ENCODE assay signal across 9 mouse cellular contexts in the genomic region with DNA sequence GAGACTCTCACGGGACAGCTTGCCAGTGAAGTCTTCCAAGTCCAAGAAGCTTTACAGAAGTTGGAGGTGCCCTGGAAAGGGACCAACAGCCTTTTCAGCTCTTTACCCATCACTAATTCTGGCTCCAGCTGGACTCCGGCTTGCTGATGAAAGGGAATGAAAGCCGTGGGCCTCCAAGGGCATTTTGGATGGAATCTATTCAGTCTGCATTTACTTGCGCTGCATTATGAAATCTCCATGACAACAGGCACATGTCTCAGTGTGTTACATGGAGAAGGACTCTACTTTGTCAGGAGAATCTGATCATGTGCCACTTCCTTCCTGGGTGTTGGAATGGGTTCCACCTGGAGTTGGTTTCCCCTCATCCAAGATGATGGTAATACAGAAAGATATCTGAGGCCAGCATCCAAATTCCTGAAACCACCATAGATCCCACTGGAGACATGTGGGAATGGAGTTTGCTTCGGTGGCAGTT.
DNase-seq lines count a peak whose midpoint lies in the region; ATAC-seq and TF ChIP-seq lines count a peak whose summit lies in the region.
"Had no signal": no experiment of that assay in that cellular context is flagged by ENCODE, and none has a peak within 500 bp of the region (broad histone marks: within the 10 kb centered on the region; RNA-seq: fewer than 3 reads in every experiment).

No protein-coding gene starts in this region.

- H3K27ac ChIP-seq in lung, embryonic 14.5 days (ENCODE audit: low read depth): no peak overlapping the region
- H3K27ac ChIP-seq in hindbrain, embryonic 13.5 days: peak overlapping the region; percentile 36; the same call in 1 of the 2 replicates
- H3K27ac ChIP-seq in gastrocnemius, adult 2 months: no peak overlapping the region
- H3K27ac ChIP-seq: limb, embryonic 13.5 days had no signal

- peak; percentile 66; the same call in 1 of the 2 replicates for ATAC-seq in lung, embryonic 14.5 days (ENCODE audit: insufficient read depth)
- peak; percentile 84 for ATAC-seq in hindbrain, embryonic 13.5 days (ENCODE audit: low FRiP score)
- ATAC-seq in granulocyte monocyte progenitor cell, adult 5-6 weeks (replicated peaks; ENCODE audit: poor library complexity, severe bottlenecking): no peak

- no peak overlapping the region for H3K4me2 ChIP-seq in lung, embryonic 14.5 days
- no peak overlapping the region for H3K4me2 ChIP-seq in hindbrain, embryonic 13.5 days
- H3K4me2 ChIP-seq: limb, embryonic 13.5 days had no signal

- 53% methylated on average over 5 of the region's 5 CpGs for WGBS in lung, embryonic 14.5 days
- WGBS in lung, adult 2 months: 63% methylated on average over 5 of the region's 5 CpGs
- 35% methylated on average over 5 of the region's 5 CpGs for WGBS in hindbrain, embryonic 13.5 days

- peak; percentile 73 for DNase-seq in lung, embryonic 14.5 days
- DNase-seq in lung, adult 2 months: no peak
- peak; percentile 48 for DNase-seq in lung, postnatal 14 days
- DNase-seq in right cerebral cortex, postnatal 4 days: peak; percentile 43
- no peak for DNase-seq in thymus, postnatal 0 days (ENCODE audit: low spot score)
- no peak for DNase-seq in gastrocnemius, adult 2 months

- intact Hi-C loops in gastrocnemius, adult 2 months (cut with DNase I): no loop called here

- H3K36me3 ChIP-seq in lung, embryonic 14.5 days (ENCODE audit: insufficient read depth): no peaks in the 10 kb centered on the region
- no peaks in the 10 kb centered on the region for H3K36me3 ChIP-seq in hindbrain, embryonic 13.5 days
- H3K36me3 ChIP-seq: limb, embryonic 13.5 days had no signal

- H3K9me3 ChIP-seq in lung, embryonic 14.5 days (ENCODE audit: low read depth, low read length): no peaks in the 10 kb centered on the region
- H3K9me3 ChIP-seq in hindbrain, embryonic 13.5 days: no peaks in the 10 kb centered on the region
- H3K9me3 ChIP-seq: limb, embryonic 13.5 days had no signal

- H3K9ac ChIP-seq in lung, embryonic 14.5 days: no peak overlapping the region
- no peak overlapping the region for H3K9ac ChIP-seq in hindbrain, embryonic 13.5 days
- H3K9ac ChIP-seq: limb, embryonic 13.5 days had no signal

- TF ChIP-seq CTCF in lung, embryonic 14.5 days (IDR thresholded peaks at IDR 0.05; ENCODE audit: low read depth): no peak
- no peak for TF ChIP-seq CTCF in lung, adult 2 months (IDR thresholded peaks at IDR 0.05; ENCODE audit: insufficient read depth, low read length)
- TF ChIP-seq CTCF in gastrocnemius, adult 2 months (IDR thresholded peaks at IDR 0.05): no peak

- H3K27me3 ChIP-seq in lung, embryonic 14.5 days (ENCODE audit: insufficient read depth, low read length): no peaks in the 10 kb centered on the region
- no peaks in the 10 kb centered on the region for H3K27me3 ChIP-seq in hindbrain, embryonic 13.5 days
- H3K27me3 ChIP-seq: limb, embryonic 13.5 days had no signal

- TF ChIP-seq POLR2A in lung, adult 2 months (IDR thresholded peaks at IDR 0.05; ENCODE audit: borderline replicate concordance, extremely low read depth, low read depth, low read length): no peak

- 0 out of 2 replicates have a peak, but pooled peaks cover 2% of the 10 kb centered on the region for H3K4me1 ChIP-seq in lung, embryonic 14.5 days (ENCODE audit: insufficient read depth)
- H3K4me1 ChIP-seq in lung, adult 2 months (ENCODE audit: control insufficient read depth, insufficient read depth, low read length): no peaks in the 10 kb centered on the region; the same call in 1 of the 2 replicates
- H3K4me1 ChIP-seq in hindbrain, embryonic 13.5 days (replicated peaks): peaks cover 7% of the 10 kb centered on the region; the same call in 1 of the 2 replicates
- H3K4me1 ChIP-seq: limb, embryonic 13.5 days had no signal

- no peak overlapping the region for H3K4me3 ChIP-seq in lung, embryonic 14.5 days (ENCODE audit: low read depth, low read length)
- H3K4me3 ChIP-seq in lung, adult 2 months (replicated peaks; ENCODE audit: extremely low read depth, low read depth, low read length): no peak overlapping the region
- no peak overlapping the region for H3K4me3 ChIP-seq in hindbrain, embryonic 13.5 days
- no peak overlapping the region for H3K4me3 ChIP-seq in gastrocnemius, adult 2 months
- H3K4me3 ChIP-seq: limb, embryonic 13.5 days had no signal

Comparison
In these comparisons a context has a peak if more than half of its experiments do, and no peak if none do; other contexts are left out.
1. DNase-seq: peak in lung, embryonic 14.5 days (single experiment), lung, postnatal 14 days (single experiment) and right cerebral cortex, postnatal 4 days (single experiment); none in lung, adult 2 months (single experiment), thymus, postnatal 0 days (single experiment) and gastrocnemius, adult 2 months (single experiment).